Mouse (Mus musculus): ENCODE measurements around the gene Exd1. TPM values are rescaled to one million over a fixed set of nuclear protein-coding genes. Genes with fewer than 3 reads are reported as not detected.
"Not testable (repeated sequence)": the region's sequence is repeated elsewhere in the genome, so short reads cannot be mapped to it uniquely, and the experiment has no call there.

Gene Exd1
- total RNA-seq, 2 experiments from 2014 or later = 0.51 to 0.82 TPM

DNA sequence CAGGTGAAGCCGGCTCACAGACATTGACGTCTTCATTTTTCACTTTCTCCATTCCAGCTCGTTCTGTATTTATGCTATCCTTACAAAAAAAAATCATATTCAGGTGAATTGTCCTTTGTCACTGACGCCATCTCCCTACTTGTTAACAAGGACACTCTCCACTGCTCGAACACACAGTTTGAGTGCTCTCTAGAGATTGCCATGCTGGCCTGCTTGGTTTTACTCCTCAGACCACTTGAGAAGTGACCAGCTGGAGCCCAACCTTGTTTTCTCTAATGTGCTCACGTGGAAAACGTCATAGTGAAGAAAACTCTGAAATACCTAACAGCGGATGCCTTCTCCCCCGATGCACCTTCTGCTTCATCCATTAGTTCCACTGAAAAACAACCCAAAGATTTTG is 8.6 kb downstream of the Exd1 start:
- DNase-seq = no peak

GRCm38 (mm10) chr2:119525422-119525821 is 22.0 kb downstream of the Exd1 start:
- no peak for DNase-seq

DNA sequence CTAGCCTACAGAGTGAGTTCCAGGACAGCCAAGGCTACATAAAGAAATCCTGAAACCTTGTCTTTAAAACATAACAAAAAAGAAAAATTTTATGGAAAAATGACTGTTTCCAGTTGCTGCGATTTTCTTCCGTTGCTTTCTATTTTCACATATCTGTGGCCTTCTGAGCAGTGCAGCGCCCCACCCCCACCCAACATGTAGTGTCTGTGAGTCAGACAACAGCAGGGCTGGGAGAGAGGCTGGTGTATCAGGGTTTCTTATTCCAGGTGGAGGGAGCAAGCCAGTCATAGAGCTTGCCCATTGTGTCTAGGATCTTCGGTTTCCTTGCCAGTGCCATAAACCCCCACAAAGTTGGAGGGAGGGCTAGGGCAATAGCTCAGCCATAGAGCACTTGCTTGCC is 23.6 kb downstream of the Exd1 start:
- DNase-seq = no peak

GRCm38 (mm10) chr2:119520550-119520949 is 26.9 kb downstream of the Exd1 start:
- DNase-seq = no peak

- no peak for DNase-seq
These were observed 30.6 kb downstream of the Exd1 start for GRCm38 (mm10) chr2:119516811-119517210.

DNA sequence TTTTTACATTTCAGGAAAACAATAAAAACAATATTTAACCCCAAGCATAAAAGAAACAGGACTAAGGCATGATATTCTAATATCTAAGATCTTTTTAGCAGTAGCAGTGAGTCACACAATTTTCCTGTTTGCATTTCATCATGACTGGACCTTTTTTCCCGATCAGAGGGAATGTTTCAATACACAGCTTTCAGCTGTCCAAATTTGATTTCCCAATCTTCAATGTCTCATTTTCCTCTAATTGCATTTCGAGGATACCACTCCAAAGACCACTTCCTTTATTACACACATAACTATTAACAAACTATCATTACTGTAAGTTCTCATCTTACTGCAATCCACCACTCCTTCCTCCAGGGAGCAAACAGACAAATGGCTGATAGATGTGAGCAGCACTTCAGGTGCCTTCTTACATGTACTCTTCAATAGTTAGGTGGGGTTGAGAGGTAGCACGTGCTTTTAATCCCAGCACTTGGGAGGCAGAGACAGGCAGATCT is 33.4 kb downstream of the Exd1 start:
- DNase-seq = no peak

DNA sequence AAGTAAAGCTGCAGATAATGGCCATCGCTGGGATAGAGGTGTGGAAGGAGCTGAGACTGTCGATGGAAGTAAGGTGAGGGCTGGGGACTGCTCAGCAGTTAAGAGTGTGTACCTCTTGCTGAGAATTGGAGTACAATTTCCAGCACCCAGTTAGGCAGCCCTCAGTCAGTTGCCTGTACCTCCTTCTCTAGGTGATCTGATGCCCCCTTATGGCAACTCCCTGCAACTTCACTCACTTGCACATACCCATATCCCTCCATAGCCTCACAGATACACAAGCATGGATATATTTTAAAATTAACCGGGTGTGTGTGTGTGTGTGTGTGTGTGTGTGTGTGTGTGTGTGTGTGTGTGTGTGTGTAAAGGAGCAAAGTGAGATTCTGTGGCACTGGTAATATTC is 35.1 kb downstream of the Exd1 start:
- no peak for DNase-seq

DNA sequence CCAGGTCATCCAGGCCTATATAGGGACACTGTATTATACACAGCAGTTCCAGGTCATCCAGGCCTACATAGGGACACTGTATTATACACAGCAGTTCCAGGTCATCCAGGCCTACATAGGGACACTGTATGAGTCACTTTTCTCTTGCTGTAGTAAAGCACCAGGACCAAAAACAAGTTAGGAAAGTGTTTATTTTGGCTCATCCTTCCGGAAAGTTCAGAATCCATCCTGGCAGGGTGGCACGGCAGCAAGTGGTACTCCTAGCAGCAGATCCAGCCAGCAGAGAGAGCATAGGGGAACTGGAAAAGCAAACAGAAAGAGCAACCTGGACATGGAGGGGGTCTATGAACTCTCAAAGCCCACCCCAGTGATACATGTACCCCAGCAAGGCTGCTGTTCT is 36.6 kb downstream of the Exd1 start:
- no peak for DNase-seq

DNA sequence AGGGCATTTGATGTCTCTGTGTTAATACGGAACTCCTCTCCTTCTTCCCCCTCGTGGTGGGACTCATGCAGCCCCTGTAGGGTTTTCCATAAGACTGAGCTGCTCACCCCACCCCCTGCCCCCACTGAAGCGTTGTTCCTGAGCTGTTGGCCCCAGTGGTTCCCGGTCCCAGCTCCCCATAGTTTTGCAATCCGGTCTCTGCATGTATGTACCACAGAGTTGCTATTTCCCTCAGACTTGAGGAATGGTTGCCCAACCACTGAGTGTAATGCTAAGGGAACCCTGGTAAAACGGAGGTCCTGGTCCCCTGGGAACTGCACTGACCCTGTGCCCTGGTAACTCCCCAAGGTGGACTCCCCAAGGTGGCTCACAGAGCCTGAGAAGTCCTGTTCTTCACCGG is 38.9 kb downstream of the Exd1 start:
- DNase-seq = not testable (repeated sequence)

DNA sequence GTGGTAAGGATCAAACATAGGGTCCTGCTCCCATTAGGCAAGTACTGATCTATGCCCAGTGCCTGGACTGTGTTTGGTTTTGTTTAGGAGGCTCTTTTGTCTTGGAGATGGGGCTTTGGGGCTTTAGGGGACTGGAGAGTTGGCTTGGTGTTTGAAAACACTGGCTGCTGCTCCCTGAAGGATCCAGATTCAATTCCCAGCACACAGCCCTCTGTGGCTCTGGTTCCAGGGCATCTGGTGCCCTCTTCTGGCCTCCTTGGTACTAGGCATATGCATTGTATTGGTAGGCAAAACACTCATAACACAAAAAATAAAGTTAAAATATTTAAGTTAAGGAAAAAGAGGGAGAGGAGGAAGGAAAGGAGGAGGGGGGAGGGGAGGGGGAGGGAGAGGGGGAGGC is 40.3 kb downstream of the Exd1 start:
- no peak for DNase-seq

DNA sequence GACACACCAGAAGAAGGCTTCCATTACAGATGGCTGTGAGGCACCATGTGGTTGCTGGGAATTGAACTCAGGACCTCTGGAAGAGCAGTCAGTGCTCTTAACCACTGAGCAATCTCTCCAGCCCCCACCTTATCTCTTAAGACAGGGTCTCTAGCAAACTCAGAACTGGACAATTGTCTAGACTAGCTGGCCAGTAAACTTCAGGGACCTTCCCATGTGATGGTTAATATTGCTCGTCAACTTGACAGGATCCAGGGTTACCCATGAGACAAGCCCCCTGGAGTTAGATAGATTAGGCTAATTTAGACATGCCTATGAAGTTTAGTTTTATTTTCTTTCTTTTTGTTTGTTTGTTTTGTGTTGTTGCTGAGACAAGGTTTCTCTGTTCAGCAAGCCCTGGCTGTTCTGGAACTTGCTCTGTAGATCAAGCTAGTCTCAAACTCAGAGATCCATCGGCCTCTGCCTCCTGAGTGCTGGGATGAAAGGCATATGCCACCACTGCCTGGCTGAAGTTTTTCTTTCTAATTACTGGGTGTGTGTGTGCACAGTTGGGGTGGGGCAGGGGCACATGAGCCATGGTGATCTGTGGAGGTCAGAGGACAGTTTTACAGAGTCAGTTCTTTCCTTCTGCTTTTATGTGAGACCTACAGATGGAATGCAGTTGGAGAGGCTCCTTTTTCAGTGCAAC is 46.3 kb downstream of the Exd1 start:
- DNase-seq = no peak

DNA sequence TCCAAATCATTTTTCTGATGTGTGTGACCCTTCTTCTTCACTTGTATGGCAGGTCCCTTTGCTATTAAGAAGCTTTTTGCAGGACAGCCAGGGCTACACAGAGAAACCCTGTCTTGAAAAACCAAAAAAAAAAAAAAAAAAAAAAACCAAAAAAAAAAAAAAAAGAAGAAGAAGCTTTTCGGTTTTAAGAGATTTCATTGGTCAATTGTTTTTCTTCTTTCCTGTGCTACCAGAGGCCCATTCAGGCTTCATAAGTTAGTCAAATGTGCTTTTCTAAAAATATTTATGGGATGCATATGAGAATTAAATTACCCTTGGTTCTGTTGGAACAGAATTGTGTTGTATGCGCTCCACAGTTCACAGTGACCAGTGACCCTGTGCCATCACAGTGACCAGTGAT is 48.6 kb downstream of the Exd1 start:
- DNase-seq = no peak

GRCm38 (mm10) chr2:119496082-119496481 is 51.3 kb downstream of the Exd1 start:
- no peak for DNase-seq

GRCm38 (mm10) chr2:119491953-119492352 is 55.5 kb downstream of the Exd1 start:
- no peak for DNase-seq

DNA sequence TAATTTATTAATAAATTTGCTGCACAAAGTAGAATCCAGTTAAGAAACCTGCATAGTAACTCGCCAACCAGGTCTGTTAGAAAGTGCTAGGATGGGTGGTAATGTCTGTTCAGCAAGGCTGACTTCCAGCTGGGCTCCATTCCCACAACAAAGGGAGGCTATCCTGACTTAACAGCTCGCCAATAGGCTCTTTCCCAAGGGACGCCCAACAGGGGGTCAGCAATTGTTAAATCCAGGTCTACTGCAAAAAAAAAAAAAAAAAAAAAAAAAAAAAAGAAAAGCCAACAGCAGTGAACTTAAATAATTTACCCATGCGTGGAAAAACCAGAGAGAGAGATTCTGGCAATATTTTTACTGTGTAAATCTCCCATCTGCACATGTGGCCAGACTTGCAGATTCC is 60.9 kb downstream of the Exd1 start:
- DNase-seq = no peak

GRCm38 (mm10) chr2:119482307-119482706 is 65.1 kb downstream of the Exd1 start:
- DNase-seq = no peak

DNA sequence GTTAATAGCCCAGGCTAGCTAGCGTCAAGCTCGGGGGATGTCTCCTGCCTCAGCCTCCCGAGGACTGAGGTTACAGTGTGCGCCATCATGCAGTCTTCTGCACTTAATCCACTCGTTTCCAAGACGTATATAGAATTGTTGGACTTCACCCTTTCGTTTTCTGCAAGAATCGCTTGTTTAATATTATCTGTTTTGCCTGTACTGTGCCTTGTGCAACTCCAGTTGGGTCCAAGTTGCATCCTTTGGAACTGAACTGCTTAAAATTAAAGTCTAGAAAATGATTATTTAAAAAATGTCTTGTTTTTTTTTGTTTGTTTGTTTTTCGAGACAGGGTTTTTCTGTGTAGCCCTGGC is 69.1 kb downstream of the Exd1 start:
- DNase-seq = no peak

- peak; percentile 99 for DNase-seq
These were observed 69.6 kb downstream of the Exd1 start, which contains the start of gene Ino80 for GRCm38 (mm10) chr2:119477571-119478396. TSS of gene Ino80 (minus strand) at chr2:119477687.

DNA sequence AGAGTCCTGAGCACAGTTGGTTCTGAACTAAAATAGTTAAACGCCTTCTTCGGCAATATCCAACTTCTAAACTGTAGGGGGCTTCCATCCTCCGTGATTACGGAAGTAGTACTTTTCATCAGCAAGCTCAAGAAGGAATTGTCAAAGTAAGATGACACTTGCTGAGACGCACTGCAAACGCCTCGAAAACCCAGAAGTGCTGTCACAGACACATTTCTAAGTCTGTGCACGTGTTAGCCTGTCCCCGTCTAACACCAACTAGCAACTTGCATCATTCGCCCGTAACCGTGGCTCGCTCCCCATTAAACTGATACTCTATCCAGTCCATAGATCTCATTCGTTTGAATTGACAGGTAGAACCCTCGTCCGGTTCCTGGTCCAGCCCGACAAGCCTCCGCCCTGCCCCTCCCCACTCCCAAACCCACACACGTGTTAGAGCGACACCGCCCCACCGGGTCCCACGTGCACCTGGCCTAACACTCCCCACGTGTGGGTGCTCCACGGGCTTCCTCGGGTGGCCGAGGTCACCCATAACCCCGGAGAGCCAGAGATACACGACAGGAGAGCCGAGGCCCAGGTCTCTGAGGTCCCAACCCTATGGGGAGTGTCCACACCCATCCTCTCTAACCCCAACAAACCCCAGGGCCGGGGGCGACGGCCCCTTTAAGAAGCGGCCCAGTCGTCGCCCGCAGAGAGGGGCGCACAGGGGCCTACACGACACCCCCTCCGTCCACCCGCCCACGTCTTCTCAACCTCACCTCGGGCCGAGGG is 70.6 kb downstream of the Exd1 start:
- peak; percentile 72 for DNase-seq

- DNase-seq = no peak
These were observed 71.3 kb downstream of the Exd1 start for GRCm38 (mm10) chr2:119476166-119476565.

Measured in gastrocnemius, postnatal 25 days (tissue).